Mouse (Mus musculus): ENCODE measurements around the gene Fto. TPM values are rescaled to one million over a fixed set of nuclear protein-coding genes. Genes with fewer than 3 reads are reported as not detected.

Fto gene
- polyA plus RNA-seq, 1 experiment from 2014 or later, result 90.1 TPM

DNA sequence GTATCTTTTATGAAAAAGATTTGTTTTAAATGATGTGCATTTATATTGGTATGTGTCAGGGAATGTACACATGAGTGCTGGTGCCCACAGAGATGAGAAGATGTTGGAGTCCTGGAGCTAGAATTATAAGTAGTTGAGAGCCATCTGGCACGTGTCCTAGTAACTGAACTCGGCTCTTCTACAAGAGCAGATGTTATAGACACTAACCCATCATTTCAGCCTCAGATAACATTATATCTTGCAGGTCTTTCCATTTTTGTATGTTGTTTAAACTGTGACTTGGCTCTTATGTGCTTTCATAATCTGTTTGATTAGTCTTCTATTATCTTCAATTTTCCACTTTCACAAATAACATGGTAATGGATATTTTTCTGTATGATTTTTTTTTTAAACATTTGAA, 186.0 kb downstream of the Fto start:
- Histone ChIP-seq H3K4me2 (no peak overlapping the region), H3K4me3 (no peak overlapping the region), H3K27ac (no peak overlapping the region), H3K27me3 (peaks cover 14% of the 10 kb centered on the region; the same call in 1 of the 2 replicates), H3K4me1 (peaks cover 23% of the 10 kb centered on the region), H3K9me3 (replicated peaks) (no peaks in the 10 kb centered on the region), H3K36me3 (ENCODE audit: poor library complexity, severe bottlenecking) (no peaks in the 10 kb centered on the region), H3K9ac (no peak overlapping the region)
- 80% methylated on average over 2 of the region's 2 CpGs for WGBS
- no peak for ATAC-seq

DNA sequence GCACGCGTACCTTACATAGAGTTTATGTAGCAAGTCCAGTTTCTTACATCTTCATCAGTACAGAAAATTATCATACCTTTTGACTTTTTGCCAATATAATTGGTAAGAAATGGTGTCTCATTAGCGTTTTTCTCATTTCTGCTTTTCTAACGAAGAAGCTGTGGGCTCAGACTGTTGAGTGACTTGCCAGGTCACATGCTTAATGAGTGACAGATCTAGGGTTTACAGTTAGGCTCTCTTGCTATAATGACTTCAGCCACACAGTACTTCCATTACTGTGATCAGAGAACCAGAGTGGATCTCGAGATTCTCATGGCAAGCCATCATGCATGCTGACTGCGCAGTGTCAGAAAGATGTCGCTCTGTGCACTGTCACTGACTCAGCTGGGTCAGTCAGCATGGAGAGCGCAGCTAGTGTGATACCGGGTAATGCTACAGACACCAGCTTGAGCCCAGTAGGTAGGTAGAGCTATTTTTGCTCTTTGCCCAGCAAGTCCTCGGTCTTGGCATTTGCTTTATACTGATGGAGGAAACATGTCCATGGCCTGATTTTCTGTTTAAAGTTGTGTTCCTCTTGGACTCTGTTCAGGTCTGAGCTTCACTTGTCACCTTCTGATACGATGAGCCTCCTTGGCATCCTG, 188.8 kb downstream of the Fto start:
- 87% methylated on average over 11 of the region's 11 CpGs for WGBS
- ATAC-seq, result no peak
- Histone ChIP-seq H3K4me2 (no peak overlapping the region), H3K9me3 (replicated peaks) (no peaks in the 10 kb centered on the region), H3K9ac (no peak overlapping the region), H3K27ac (no peak overlapping the region), H3K4me3 (no peak overlapping the region), H3K4me1 (peaks cover 30% of the 10 kb centered on the region), H3K36me3 (ENCODE audit: poor library complexity, severe bottlenecking) (no peaks in the 10 kb centered on the region), H3K27me3 (peaks cover 8% of the 10 kb centered on the region; the same call in 1 of the 2 replicates)

DNA sequence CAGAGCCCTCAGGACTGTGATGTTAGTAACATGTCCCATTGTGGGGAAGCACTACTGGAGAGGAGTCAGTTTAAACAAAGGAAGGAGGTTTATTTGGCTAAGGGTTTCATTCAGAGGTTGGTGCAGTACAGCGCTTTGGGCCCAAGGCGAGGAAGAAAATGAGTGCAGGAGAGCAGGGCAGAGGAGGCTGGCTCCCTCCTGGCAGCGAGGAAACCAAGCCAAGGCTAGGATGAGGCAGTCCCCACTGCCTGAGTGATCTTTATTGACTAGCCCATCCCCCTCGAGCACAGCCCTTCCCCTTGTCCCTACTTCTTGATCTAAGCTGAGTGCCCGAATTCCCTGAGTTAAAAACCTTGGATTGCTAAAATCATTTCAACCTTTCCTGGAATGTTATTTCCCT, 189.5 kb downstream of the Fto start:
- no peak for ATAC-seq
- WGBS, result 33% methylated on average over 5 of the region's 5 CpGs
- Histone ChIP-seq H3K4me3 (no peak overlapping the region), H3K4me2 (no peak overlapping the region), H3K4me1 (peaks cover 30% of the 10 kb centered on the region), H3K9ac (no peak overlapping the region), H3K36me3 (ENCODE audit: poor library complexity, severe bottlenecking) (no peaks in the 10 kb centered on the region), H3K27me3 (peaks cover 11% of the 10 kb centered on the region; the same call in 1 of the 2 replicates), H3K9me3 (replicated peaks) (no peaks in the 10 kb centered on the region), H3K27ac (no peak overlapping the region)

DNA sequence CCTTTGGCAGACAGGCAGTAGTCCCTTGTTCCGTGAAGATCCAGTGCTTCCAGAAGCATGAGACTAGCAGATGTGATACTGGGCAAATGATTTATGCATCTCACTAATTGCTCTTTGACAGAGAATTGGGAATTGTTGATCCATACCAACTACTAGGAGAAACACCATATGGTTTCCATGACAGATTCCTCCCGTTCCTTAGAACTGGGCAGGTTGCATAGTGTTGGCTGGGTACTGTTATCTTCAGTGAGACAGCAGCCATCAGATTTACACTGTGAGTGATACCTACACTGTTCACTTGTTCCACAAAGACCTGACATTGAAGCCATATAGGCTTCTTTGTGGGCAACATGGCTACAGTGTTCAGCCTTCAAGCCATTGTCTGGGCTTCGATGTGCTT, 191.0 kb downstream of the Fto start:
- 86% methylated on average over 3 of the region's 3 CpGs for whole genome bisulfite sequencing
- Histone ChIP-seq H3K4me3 (no peak overlapping the region), H3K9me3 (replicated peaks) (no peaks in the 10 kb centered on the region), H3K36me3 (ENCODE audit: poor library complexity, severe bottlenecking) (no peaks in the 10 kb centered on the region), H3K4me2 (no peak overlapping the region), H3K27me3 (peaks cover 21% of the 10 kb centered on the region), H3K4me1 (peaks cover 38% of the 10 kb centered on the region), H3K9ac (no peak overlapping the region), H3K27ac (no peak overlapping the region)
- ATAC-seq, result peak; percentile 61; the same call in 1 of the 2 replicates

DNA sequence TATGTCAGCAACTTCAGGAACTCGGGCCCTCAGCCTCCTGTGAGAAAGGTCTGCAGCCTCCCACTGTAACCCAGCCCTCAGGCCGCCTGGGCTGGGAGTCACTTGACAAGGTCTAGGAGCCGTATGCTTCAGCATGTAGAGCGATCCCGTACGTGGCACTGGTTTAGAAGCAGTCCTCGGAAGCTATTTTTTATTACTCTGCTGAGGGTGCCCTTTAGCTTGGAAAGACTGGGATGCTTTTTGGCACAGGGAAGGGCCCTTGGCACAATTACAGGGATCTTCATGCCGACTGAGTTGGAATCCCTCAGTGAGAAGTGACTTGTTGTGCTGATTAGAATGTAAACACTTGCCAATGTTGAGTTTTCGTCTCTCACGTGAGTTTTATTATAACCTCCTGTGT, 191.6 kb downstream of the Fto start:
- no peaks in the 10 kb centered on the region for H3K36me3 ChIP-seq (ENCODE audit: poor library complexity, severe bottlenecking)
- no peak overlapping the region for H3K4me3 ChIP-seq
- H3K9me3 ChIP-seq (replicated peaks), result no peaks in the 10 kb centered on the region
- 76% methylated on average over 10 of the region's 10 CpGs for WGBS
- no peak; the same call in 1 of the 2 replicates for ATAC-seq
- peaks cover 23% of the 10 kb centered on the region for H3K27me3 ChIP-seq
- H3K9ac ChIP-seq, result no peak overlapping the region
- H3K4me2 ChIP-seq, result no peak overlapping the region
- no peak overlapping the region for H3K27ac ChIP-seq
- H3K4me1 ChIP-seq, result peaks cover 43% of the 10 kb centered on the region

DNA sequence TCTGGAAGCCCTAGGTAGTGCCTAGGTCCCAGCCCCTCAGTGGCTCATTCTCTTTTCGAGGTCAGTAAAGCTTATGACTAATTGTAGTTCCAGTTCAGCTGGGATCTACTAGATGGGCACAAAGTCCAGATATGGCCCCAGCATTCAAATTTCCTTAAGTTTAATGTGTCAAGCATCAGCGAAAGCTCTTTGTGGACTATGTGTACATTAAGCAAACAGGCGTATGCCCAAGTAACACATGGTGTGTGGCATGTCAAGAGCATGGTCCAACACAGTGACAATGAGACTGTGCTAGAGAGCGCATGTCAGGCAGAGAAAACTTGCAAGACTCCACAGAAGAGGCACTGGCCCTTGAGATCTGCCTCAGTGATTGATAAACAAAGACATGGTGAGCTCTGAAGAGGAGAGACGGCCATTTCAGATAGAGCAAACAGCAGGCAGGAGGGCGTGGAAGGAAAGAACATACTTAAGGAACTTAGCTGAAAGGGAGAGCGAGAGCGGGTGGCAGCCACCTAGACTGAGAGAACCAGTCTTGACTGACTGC, 192.2 kb downstream of the Fto start:
- Histone ChIP-seq H3K4me3 (no peak overlapping the region), H3K9ac (no peak overlapping the region), H3K4me2 (no peak overlapping the region), H3K4me1 (peaks cover 49% of the 10 kb centered on the region), H3K27me3 (peaks cover 29% of the 10 kb centered on the region), H3K9me3 (replicated peaks) (no peaks in the 10 kb centered on the region), H3K36me3 (ENCODE audit: poor library complexity, severe bottlenecking) (no peaks in the 10 kb centered on the region), H3K27ac (no peak overlapping the region)
- WGBS, result 87% methylated on average over 8 of the region's 8 CpGs
- no peak for ATAC-seq

DNA sequence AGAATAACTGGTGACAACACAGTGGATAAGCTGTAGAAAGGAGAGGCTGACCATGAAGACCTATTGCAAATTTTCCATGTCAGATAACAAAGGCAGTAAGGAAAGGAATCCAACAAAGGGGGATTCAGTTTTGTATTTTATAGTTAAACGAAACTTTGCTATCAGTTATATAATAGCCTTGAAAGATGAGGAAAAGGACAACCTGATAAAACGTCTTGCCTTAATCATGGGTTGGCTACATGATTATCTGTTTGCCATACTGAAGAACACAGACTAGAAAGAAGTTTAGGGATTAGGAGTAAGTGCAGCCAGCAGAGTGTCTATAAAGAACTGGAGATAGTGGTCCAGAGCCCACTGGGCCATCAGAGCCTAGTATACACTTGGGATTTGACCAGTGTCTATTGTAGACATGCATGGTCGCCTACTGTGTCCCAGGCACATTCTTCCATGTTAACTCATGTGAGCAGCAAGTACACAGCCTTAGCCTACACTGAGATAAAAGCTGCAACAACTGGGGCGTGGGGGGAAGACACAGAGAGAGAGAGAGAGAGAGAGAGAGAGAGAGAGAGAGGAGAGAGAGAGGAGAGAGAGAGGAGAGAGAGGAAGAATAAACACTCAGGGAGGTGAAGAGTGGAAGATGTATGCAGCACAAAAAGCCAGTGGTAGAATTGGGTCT, 192.8 kb downstream of the Fto start:
- Histone ChIP-seq H3K4me2 (no peak overlapping the region), H3K4me1 (peaks cover 53% of the 10 kb centered on the region), H3K9ac (no peak overlapping the region), H3K27ac (no peak overlapping the region), H3K36me3 (ENCODE audit: poor library complexity, severe bottlenecking) (no peaks in the 10 kb centered on the region), H3K27me3 (peaks cover 33% of the 10 kb centered on the region), H3K4me3 (no peak overlapping the region), H3K9me3 (replicated peaks) (no peaks in the 10 kb centered on the region)
- WGBS, result 77% methylated on average over 4 of the region's 4 CpGs
- no peak for ATAC-seq

DNA sequence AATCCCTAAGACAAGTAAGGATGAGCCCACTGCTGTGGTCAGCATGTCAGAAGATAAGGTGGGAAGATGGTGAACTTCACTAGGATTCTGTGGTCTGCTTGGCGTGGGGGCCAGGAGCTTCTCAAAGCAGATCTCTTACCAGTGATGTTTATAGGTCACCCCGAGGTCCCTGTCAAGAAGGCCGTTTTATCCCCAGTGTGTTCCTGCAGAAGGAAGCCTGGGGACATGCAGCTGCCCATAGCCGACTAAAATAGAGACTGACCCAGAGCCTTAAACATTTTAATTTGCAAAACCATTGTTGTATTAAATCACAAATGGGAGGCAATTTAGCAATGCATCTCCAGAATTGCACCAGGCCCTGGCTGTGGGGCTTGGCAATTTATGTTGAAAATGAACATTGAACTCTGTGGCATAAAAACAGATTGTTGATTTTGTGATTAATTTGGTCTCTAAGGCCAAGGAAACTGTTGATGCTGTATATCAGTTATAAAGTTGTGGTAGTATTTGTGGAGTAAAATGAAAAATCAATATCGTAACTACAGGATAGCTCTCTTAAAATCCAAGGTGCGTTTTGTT, 193.4 kb downstream of the Fto start:
- 86% methylated on average over 6 of the region's 6 CpGs for WGBS
- no peaks in the 10 kb centered on the region for H3K9me3 ChIP-seq (replicated peaks)
- no peaks in the 10 kb centered on the region for H3K36me3 ChIP-seq (ENCODE audit: poor library complexity, severe bottlenecking)
- no peak for ATAC-seq
- H3K4me3 ChIP-seq, result no peak overlapping the region
- no peak overlapping the region for H3K9ac ChIP-seq
- H3K4me1 ChIP-seq, result peaks cover 53% of the 10 kb centered on the region
- no peak overlapping the region for H3K27ac ChIP-seq
- no peak overlapping the region for H3K4me2 ChIP-seq
- H3K27me3 ChIP-seq, result peaks cover 39% of the 10 kb centered on the region

DNA sequence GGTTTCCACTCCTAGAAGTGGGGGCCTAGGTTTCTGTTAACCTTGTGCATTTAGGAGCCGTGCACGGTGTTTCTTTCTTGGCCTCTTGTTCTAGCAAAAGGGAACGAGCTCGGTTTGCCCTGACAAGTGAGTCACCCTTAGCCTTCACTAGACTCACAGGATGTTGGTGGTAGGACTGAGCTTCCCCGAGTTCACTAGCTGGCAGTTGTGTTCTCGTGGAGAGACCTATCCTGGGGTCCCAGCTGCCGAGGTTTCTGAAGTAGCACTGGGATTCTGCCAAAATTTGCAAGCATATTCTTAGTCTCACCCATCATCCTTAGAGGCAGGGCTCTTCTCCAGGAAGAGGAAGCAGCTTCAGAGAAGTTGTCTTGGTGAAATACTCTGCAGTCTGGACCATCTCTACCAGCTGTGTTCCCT, 194.4 kb downstream of the Fto start:
- WGBS, result 83% methylated on average over 7 of the region's 7 CpGs
- H3K4me3 ChIP-seq, result no peak overlapping the region
- H3K36me3 ChIP-seq (ENCODE audit: poor library complexity, severe bottlenecking), result no peaks in the 10 kb centered on the region
- no peaks in the 10 kb centered on the region for H3K9me3 ChIP-seq (replicated peaks)
- no peak for ATAC-seq
- H3K9ac ChIP-seq, result no peak overlapping the region
- peaks cover 42% of the 10 kb centered on the region for H3K27me3 ChIP-seq
- no peak overlapping the region for H3K4me2 ChIP-seq
- H3K27ac ChIP-seq, result no peak overlapping the region
- H3K4me1 ChIP-seq, result peaks cover 48% of the 10 kb centered on the region

DNA sequence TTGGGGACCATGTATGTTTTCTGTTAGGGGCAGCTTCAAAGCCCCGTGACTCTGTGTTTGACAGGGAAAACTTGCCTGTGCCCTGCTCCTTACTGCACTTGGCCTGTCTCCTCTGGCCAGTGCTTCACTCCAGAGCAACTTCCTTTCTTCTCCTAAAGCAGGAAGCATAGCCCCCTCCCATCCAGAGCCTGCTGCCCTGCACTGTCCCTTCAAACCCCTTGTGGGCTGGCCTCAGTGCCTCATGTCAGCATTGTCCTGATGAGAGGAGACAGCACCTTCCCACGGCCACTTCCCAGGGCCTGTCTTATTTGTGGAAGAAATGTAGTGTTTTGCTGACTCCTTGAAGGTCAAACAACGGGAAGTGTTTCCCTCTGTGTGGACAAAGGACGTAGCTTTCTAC, 195.0 kb downstream of the Fto start:
- WGBS, result 75% methylated on average over 4 of the region's 4 CpGs
- H3K27ac ChIP-seq, result no peak overlapping the region
- no peak overlapping the region for H3K9ac ChIP-seq
- H3K4me3 ChIP-seq, result no peak overlapping the region
- ATAC-seq, result no peak
- no peaks in the 10 kb centered on the region for H3K9me3 ChIP-seq (replicated peaks)
- H3K27me3 ChIP-seq, result peaks cover 43% of the 10 kb centered on the region
- H3K36me3 ChIP-seq (ENCODE audit: poor library complexity, severe bottlenecking), result no peaks in the 10 kb centered on the region
- H3K4me2 ChIP-seq, result no peak overlapping the region
- H3K4me1 ChIP-seq, result peaks cover 42% of the 10 kb centered on the region

DNA sequence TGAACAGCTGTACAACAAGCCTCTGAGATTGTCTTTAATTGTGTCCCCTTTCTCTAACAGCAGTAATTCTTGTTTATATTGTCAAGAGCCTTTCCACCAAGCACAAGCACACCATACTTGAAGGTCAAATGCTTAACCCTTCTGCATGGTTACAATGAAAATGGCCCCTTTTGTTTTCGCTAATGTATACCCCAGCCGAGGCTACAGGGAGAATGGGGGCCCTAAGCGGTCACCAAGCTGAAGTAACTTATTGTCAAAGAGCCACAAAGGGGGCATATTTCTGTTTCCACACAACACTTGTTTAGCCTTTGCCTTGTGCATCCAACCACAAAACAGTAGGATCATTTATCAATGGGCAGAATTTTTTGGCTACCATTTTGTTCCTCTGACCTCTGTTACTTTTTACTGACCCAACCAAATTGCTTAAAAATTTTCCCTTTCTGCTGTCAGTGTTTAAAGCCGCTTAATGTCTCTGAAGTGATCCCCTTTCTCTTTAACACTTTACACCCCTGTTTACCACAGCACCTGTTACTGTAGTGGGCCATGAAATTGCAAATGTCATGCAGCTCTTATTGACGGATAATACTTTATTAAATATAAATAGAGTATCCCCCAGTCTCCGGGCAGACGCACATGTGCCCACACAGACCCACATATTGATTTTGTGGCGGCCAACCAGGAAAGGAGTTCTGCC, 196.0 kb downstream of the Fto start:
- Histone ChIP-seq H3K9me3 (replicated peaks) (no peaks in the 10 kb centered on the region), H3K36me3 (ENCODE audit: poor library complexity, severe bottlenecking) (no peaks in the 10 kb centered on the region), H3K27ac (no peak overlapping the region), H3K4me3 (no peak overlapping the region), H3K27me3 (peaks cover 47% of the 10 kb centered on the region), H3K9ac (no peak overlapping the region), H3K4me2 (no peak overlapping the region), H3K4me1 (peaks cover 35% of the 10 kb centered on the region)
- 27% methylated on average over 8 of the region's 8 CpGs for WGBS
- no peak for ATAC-seq

DNA sequence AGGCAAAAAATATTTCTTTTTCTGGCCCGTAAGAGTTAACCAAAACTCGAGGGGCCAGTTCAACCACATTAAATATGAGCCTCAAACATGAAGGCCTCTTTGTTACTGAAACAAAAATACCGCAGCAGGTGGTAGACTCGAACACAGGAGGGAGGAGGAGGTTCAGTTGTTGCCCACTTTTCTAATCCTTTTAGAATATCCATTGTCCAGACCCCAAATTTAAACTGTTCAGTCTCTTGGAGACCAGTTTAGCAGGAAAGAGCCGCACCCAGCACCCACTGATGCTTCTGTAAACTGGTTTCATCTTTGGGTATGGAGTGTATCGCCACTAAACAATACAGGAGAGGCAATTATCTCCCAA, 196.6 kb downstream of the Fto start:
- Histone ChIP-seq H3K9ac (no peak overlapping the region), H3K4me1 (peaks cover 35% of the 10 kb centered on the region), H3K36me3 (ENCODE audit: poor library complexity, severe bottlenecking) (no peaks in the 10 kb centered on the region), H3K9me3 (replicated peaks) (no peaks in the 10 kb centered on the region), H3K4me3 (no peak overlapping the region), H3K27me3 (peaks cover 47% of the 10 kb centered on the region), H3K4me2 (no peak overlapping the region), H3K27ac (no peak overlapping the region)
- ATAC-seq, result no peak
- WGBS, result 16% methylated on average over 6 of the region's 6 CpGs
